Mouse (Mus musculus) bone marrow macrophage, adult 2 months (primary cell): Measurements from ENCODE around the gene Zfp266.

Experiments
- CTCF ChIP-seq: IDR thresholded peaks from 2 replicates; pipeline ENCODE4 v1.5.1; 2012; ENCODE audit warnings: low read depth, mild to moderate bottlenecking, low read length, moderate library complexity
- POLR2A ChIP-seq: IDR thresholded peaks from 2 replicates; pipeline ENCODE4 v1.6.1; 2012; ENCODE audit warnings: mild to moderate bottlenecking, low read depth, low read length, borderline replicate concordance

GRCm38 (mm10) chr9:20545151-20545550, 23.9 kb upstream of the Zfp266 start:
- TF ChIP-seq CTCF (no peak), POLR2A (no peak)
